Mouse (Mus musculus): ENCODE results near the gene Hsp90ab1.
A peak's percentile ranks its signal among the peaks of the same experiment; 100 is the strongest.

The Hsp90ab1 gene

GRCm38 (mm10) chr17:45557998-45558862 is 14.8 kb downstream of the Hsp90ab1 start:
- DNase-seq (ENCODE audit: low read depth, low spot score): no peak

DNA sequence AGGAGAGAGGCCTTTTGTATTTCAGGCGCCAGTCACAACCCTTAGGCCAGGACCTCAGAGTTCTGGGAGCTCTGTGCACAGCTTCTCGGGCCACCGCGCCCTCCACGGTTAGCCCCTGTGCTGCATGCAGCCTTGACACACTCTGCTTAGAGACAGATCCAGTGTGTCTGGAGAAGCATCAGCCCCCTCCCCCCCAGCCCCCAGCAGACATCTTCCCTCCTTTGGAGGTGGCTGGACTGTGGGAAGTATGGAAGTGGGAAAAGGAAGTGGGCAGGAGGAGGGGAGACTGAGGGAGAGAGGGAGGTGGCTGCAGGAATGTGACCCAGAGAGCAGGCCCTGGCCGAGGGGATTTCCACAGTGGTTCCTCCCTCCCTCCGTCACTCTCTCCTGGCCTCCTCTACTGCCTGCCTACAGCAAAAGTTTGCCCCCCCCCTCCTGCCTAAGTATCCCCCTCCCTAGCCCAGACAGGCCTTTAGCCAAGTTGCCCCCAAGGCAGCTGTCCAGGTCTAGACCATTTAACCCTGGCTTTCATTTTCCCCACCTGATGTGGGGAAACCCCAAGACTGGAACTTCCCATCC is 15.7 kb downstream of the Hsp90ab1 start:
- no peak for DNase-seq (ENCODE audit: low read depth, low spot score)

DNA sequence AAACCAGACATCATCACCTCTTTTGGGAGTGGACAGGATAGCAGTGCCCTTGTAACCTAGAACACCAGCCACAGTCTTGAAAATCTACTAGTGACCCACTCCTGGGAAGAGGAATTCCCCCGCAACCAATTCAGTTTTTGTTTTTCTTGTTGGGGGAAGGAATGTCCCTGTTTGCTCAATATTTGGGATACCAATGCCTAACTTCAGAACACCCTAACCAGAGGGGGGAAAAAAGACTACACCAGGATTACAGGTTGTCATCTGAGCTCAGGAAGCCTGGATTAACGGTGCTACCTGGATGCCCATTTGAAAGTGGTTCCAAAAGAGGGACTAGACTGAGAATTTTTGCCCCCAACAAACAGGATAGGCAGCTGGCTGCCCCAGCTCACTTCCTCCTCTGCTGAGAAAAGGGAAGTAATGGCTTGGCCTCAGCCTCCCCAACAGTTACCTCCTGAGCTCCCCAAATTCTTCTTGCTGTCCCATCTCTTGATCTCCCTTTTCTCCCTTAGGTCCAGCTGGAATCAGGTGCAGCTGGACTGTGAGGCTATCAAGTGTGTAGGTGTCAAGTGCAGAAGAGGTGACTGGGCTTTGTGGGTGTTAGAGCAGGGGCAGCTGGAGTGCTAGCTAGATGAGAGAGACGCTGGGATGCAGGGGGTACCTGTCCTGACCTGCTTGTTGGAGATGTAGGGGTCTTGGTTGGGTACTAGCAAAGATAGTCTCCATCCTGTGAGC is 16.4 kb downstream of the Hsp90ab1 start:
- no peak for DNase-seq (ENCODE audit: low read depth, low spot score)

- DNase-seq (ENCODE audit: low read depth, low spot score): no peak
Measured at GRCm38 (mm10) chr17:45556107-45556489, 17.0 kb downstream of the Hsp90ab1 start.

DNA sequence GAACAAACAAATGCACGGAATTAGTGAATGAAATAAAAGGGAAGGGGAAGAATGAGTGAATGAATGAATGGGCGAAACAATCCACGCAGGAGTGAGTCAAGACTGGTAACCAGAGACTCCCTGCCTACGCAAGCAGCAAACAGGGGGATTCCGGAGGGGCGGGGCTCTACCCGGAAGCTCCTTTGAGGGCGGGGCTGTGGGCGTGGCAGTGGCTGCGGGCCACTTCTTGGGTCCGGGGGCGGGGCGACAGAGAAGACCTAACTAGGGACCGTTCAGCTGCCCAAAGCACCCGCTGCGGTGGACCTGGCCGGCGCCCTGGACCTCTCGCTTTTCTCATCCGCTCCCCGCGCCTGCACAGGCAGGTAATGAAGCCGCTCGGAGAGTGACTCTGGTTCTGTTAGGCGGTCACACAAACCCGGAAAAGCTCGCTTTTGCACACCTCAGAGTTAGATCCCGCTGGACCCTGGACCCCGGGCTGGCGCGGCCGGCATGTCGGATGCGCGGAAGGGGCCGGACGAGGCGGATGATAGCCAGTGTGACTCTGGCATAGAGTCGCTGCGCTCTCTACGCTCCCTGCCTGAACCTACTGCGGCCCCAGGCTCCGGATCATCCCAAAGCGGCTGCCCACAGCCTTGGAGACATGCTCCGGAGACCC is 17.5 kb downstream of the Hsp90ab1 start, which contains the start of gene Nfkbie:
Gene Nfkbie (plus strand): TSS at position 252 of the 655 bp plus-strand sequence.
- peak; percentile 88 for DNase-seq (ENCODE audit: low read depth, low spot score)

GRCm38 (mm10) chr17:45554420-45554819 is 18.7 kb downstream of the Hsp90ab1 start:
- no peak for DNase-seq (ENCODE audit: low read depth, low spot score)

- DNase-seq (ENCODE audit: low read depth, low spot score): no peak
Measured at GRCm38 (mm10) chr17:45553065-45553464, 20.0 kb downstream of the Hsp90ab1 start.

DNA sequence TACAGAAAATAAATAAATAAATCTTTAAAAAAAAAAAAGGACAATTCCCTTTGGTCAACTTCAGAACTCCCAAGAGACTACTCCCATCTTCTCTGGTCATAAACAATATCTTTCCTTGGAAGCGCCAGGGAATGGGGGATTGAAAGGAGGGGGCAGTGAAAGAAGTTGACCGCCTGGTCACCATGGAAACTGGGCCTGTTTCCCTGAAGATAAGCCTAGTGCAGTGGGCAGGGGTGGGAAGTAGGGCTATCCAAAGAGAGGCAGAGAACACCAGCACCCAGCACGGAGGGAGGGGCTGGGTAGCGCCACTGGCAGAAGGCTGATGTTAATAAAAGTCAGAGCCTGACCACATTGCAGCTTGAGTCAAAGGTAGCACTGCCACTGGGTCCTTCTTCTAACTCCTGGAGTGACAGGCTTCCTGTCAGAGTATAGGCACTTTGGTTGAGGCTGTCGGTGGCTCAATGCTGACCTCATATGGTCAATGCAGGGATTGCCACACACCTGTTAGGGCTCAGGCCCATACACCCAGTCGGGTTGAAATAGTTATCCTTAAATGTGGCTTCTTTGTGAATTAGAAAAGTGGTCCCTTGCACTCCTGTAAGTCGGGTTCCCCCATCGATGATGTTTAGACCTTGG is 21.1 kb downstream of the Hsp90ab1 start:
- peak; percentile 85 for DNase-seq (ENCODE audit: low read depth, low spot score)

DNA sequence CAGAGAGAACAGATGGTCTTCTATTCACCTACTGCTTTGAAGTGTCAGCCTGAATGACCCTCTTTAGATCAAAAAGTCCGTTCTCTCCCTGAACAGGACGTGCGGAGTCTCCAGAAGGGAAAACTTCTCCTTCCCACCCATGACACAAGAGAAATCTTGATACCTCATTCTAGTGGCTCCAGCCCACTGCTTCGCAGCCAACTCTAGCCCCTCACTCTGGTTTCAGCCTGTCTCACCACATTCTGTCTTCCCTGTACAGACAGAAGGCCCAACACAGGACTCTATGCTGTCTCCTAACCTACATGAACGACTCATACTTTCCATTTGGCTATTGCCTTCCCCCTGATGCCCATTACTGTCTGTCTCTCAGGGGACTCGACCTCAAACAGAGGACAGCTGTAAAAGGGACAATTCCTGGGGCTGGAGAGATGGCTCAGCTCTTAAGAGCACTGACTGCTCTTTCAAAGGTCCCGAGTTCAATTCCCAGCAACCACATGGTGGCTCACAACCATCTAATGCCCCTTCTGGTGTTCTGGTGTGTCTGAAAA is 21.7 kb downstream of the Hsp90ab1 start:
- DNase-seq (ENCODE audit: low read depth, low spot score): no peak

DNA sequence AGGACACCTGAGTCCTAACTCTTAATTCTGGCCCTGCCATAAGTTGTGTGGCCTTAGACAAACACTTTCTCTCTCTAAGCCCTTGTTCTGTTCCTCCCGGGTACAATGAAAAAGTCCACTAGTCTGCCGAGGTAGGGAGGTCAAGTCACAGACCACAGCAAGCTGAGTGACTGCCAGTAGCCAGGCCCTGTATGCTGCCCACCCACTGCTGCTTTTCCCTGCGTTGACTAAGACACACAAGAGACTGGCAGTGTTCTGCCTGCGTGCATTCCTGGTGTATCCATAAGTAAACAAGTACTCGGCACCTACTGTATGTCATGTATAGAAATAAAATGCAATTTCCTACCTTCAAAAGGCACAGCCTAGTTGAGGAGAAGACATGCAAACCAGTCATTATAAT is 22.8 kb downstream of the Hsp90ab1 start:
- no peak for DNase-seq (ENCODE audit: low read depth, low spot score)

DNA sequence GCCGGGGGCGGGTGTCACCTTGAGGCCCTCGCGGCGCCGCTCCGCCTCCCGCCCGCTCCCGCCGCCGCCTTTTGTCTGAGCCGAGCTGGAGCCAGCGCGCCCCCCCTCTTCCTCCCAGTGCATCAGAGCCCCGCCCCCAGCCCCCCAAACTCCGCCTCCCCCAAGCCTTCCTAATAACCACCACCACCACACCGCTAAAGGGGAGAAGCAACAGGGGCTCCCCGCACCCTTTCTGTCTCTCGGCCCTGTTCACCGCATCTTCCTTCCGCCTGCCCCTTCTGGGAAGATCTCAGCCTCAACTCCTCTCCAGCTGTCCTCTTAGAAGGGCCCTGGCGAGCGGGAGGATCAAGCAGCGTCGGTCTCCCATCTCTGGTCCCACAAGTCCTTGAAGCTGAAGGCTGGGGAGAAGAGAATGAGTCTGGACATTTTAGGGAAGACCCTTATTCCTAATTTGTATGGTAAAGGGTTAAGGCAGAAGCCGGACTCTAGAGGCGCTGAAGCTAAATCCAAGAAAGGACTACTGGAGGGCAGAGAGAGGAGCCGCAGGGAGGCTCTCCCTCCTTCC is 23.4 kb downstream of the Hsp90ab1 start, which contains the start of gene Tmem151b:
Gene Tmem151b (minus strand): TSS at position 61 of the 565 bp plus-strand sequence.
- DNase-seq (ENCODE audit: low read depth, low spot score): peak; percentile 58

DNA sequence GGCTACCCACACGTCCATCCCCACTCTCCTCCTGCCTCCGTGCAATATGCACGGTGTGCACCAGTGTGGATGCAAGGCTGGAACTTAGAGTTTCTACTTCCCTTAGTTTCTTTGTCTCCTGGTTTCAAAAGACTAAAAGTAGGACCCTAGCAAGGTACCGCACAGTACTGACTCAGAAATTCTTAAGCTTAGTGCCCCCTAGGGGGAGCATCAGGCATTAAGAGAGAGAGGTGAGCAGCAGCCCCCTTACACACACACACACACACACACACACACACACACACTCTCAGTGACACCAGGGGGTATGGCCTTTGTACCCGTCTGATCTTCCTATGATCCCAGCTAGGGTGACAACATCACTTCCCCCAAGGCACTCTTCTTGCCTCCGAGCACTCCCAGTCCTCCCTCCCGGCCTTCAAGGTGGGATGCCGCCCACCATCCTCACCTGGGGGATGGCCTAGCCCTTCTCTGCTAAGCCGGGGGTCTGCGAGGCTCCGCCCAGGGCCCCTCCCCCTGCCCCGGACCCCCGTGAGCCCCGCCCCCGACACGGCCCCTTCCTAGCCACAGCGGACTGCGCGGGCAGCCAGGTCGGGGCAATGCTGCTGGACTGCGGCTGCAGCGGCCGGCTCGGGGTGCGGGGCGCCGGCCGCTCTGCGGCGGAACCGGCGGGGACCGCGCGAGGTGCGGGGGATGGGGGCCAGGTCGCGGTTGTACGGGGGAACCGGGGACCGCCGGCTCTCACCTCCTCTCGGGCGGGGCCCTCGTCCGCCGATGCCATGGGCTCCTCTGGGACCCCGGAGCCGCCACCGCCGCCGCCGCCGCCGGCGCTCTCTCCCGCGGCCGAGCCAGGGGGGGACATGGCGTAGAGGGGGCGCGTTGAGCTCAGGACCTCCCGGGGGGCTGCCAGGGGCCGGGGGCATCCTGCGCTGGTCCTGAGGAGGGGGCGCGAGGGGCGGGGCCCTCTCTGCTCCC is 24.2 kb downstream of the Hsp90ab1 start:
- DNase-seq (ENCODE audit: low read depth, low spot score): peak; percentile 93

DNA sequence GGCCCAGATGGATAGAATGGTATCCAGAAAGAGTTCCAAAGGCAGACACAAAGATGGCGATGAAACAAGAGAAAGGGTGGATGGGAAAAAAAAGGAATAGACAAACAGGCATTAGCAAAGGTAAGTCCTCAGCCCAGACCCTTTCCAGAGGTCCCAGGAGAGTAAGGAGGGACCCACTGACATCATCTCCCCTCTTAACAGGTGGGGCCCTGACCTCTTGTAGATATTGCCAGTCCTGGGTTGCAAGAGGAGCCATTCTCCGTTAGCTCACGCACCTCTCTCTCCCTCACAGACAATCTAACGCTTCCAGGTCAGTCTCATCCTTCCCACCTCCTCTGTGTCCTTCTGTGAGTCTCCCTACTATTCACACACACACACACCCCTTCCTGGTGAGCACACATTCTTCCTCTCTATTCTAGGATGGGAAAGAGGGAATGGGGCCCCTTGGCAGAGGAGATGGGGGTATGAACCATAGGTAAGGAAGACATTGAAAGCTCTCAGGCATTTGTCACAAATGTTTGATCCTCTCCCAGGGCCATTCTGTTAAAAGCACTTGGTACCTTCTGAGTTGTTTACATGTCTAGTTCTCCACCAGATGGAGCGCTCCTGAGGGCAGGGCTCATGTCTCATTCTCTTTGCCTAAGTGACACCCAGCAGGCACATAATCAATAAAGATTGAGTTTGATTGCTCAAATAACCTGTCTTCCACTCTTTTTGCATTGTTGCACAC is 25.4 kb downstream of the Hsp90ab1 start:
- no peak for DNase-seq (ENCODE audit: low read depth, low spot score)

- no peak for DNase-seq (ENCODE audit: low read depth, low spot score)
Measured at GRCm38 (mm10) chr17:45546941-45547340, 26.1 kb downstream of the Hsp90ab1 start.

DNA sequence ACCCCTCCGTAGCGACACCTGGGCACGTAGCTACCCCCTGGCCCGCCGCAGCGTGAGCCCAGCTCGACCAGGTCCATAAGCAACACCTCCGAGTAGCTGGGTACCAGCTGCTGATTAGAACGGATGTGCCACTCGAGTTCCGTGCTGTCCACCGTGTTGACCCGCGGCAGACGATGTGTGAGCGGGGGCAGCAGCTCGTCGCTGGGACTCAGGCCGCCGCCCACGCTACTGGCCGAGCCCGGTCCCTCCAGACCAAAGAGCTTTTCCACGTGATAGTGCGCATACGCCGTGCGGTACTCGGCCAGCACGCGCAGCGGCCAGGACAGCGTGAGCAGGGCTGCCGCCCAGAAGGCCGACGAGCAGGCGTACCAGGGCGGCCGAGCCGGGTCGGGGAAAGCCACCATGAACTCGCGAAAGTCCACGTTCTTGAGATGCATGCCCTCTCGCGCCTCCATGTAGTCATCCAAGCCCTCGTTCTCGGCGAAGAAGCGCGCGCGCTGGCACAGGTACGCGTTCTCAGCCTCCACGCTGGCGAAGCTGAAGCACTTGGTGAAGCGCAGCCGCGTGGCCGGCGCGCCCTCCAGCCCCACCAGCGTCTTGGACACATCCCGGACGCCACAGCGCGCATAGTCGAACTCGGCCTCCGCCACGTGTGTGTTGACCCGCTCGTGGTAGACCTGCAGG is 27.7 kb downstream of the Hsp90ab1 start:
- DNase-seq (ENCODE audit: low read depth, low spot score): peak; percentile 42

DNA sequence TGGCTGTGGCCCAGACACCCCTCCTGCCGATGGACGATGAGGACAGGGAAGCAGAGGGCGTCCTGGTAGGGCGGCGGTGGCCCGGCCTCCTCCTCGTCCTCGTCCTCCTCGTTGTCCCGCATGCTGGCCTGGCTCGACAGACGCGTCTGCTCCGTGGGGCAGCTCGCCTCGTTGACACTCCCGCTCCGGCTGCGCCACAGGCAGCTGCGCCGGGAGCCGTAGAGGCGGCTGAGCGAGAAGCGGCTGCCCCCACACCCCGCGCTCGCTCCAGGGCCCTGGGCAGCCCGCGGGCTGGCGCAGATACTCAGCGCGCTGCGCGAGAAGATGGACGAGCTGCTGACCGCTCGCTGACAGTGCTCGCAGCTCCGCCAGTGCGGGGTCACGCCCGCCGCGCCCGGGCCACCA is 28.2 kb downstream of the Hsp90ab1 start:
- no peak for DNase-seq (ENCODE audit: low read depth, low spot score)

DNA sequence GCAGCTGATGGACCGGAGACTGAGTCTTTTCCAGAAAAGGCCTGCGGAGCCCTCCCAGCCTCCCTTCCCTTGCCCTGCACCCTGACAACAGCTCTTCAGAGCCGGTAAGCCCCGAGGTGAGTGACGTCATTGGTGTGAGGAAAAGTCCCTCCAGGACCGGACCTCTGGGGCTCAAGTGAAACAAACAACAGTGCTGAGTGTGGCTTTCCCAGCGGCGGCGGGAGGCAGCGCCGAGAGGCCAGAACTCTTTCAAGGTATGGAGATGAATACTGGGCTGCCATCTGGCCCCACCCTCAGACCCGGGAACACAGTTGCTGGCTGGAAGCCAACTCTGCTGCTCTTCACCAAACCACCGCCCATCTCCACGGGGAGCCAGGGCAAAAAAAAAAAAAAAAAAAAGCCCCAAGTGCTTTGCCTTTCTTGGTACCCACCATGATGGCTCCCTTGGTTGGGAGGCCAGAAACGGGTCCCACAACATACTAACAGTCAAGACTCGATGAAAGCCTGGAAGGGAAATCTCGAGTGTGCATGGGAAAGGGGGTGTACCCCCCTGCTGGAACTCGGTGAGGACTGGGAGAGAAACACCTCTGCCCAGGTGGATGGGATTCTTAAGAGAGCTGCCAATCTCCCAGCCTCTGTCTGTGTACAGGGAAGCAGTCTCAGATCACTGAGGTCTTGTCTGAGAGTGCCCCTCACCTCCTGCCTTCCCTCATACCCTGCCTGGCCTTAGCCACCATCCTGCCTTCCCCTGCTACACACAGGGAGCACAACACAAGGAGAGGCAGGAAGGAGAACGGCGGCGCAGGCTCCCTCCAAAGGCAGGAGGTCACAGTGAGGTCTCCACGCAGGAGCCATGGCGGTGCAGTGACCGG is 28.8 kb downstream of the Hsp90ab1 start:
- DNase-seq (ENCODE audit: low read depth, low spot score): peak; percentile 96

Data from ES-CJ7 (cell line).